Mouse (Mus musculus): Measurements from ENCODE around the gene Mageb3. TPM values are rescaled to one million over a fixed set of nuclear protein-coding genes. Genes with fewer than 3 reads are reported as not detected.
A peak's percentile ranks its signal among the peaks of the same experiment; 100 is the strongest.
"Not testable (repeated sequence)": the region's sequence is repeated elsewhere in the genome, so short reads cannot be mapped to it uniquely, and the experiment has no call there.

Gene Mageb3
- not detected in 2 replicates for total RNA-seq (2021)
- long read RNA-seq, experiment 1, result 0 reads
- long read RNA-seq, experiment 2, result 0 reads

DNA sequence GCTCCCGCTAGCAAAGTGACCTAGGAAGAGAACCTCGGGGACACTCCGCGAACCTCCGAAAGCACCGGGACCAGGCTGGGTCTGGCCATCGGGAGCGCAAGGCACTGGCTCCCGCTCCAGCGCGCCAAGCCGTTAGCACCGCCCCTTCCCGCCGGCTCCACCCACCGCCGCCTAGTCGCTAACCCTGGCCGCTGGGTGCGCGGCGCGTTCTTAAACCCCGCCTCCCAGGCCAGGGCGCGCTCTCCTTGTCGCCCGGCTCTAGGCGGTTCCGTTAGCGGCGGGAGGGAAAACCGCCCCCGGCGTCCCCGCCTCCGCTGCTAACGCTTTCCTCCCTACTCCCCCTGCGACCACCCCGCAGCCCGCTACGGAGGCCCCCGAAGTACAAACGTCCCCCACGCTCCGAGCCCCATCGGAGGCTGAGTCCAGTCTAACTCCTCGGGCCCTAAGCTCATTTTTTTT is at the start of gene Mageb3, which contains the start of gene Ctdspl2:
Mageb3 (minus strand) TSS at position 328 of the 459 bp plus-strand sequence.
Ctdspl2 (plus strand) TSS at position 237 of the 459 bp plus-strand sequence.
- peak; percentile 99 for DNase-seq

DNA sequence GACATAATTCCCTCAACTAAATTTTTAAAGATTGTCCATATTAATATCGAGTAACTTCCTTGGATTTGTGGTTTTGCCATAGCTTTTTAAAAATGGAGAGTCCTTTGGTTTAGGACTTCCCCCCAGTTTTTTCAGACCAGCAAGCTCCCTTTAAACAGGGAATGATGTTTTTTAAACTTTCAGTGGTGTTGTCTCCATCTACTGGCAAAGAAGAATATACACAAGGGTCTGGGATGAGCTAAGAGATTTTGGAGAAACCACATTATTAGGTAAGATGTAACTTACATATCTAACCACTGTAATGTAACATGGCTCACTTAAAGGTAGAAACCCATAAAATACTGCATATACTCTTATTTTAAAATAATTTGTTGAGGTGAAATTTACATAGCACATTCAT is 39.8 kb upstream of the Mageb3 start:
- no peak for DNase-seq

DNA sequence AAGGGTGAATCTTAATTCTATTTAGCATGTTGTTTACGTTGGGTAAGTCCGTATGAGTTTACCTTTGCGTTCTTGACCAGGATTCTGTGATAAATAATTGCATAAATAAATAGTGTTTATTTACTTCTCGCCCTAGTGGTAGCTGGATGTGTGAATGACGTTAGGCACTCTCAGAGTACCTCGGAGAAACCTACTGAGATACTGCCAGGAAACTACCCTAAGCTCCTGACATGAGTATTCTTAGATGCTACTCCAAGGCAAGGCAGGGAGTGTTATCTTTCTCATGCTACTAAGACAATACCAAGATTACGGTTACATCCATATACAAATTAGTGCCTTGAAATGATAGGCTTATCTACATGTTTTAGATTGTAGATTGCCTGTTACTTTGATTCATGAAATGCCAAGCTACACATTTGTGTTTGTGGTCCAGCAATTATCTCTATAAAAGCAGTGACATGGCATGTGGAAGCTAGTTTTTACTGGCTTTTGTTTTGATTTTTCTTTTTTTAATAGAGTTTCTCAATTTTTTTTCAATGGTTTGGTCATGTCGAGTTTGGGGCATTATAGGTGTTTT is 1.4 kb upstream of the Mageb3 start:
- no peak for DNase-seq

DNA sequence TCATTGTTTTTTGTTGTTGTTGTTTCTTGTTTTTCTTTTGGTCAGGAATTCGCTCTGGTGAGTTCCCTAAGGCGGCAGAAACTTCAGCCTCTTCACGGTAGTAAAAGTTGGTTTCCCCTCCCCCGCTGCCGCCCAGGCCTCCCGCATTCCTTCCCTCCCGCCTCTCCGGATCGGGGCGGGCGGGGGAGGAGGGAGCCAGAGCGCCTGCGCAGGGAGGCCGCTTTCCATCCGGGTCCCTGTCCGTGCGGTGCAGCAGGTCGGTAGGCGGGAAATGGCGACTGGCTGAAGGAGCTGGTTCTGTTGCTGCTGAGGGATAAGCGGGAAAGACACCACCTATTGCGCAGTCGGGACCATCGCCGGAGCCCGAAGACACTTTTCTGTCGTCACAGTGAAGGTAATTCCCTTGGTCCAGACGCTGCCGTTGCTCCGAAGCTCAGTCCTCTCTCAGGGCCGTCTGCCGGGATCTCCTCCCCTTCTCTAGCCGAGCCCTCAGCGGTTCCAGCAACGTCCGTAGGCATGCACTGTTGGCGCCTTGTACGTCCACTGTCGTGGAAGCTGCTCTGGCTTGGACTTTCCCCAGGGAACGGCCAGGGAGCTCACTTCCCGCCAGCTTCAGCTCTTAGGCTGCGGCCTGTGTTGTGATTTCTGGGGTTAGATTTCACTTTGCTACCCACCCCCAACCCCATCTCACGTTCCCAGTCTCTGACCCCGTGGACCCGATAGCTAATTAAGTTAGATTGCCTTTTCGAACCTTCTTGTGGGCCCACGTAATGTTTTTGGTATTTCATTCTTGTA is 529 bp upstream of the Mageb3 start:
- DNase-seq, result peak; percentile 98

DNA sequence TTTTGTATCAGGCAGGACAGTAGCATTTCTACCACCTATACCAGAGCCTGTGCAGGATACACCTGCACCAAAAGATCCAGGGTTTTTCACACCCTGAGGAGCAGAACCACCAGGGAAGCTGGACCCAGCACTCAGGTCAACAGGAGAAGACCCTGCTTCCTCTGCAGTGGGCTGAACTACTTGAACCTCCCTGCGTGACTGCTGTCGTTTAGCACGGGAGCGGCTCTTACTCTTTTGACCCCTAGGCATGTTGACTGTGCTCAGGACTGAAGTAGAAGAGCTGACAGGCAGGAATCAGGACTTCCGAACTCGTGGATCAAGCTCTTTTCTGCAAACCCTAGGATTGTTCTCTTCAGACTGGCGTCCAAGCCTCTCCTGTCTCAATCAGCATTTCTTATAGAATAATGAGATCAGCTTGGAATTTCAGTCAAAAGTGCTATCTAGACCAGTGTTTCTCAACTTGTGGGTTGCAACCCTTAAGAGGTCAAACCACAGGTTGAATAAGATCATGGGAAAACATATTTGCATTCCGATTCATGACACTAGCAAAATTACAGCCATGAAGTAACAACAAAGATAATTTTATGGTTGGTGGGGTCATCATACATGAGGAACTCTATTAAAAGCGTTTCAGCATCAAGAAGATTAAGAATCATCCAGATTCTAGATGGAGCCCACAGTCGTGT is 778 bp downstream of the Mageb3 start:
- DNase-seq, result no peak

DNA sequence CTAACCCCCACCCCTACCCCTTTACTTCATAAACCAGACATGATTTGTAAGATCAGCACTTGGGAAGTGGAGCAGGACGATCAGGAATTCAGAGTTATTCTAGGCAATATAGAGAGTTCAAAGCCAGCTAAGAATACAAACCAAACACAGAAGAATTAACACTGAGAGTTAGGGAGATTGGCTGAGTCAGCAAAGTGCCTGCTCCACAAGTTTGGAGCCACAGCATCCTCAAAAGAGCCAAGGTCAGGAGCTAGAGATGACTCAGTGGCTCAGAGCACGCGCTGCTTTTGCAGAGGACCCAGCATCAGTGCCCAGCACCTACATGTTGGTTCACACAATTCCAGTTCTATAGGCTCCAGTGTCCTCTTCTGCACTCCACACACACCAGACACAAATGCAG is 12.5 kb downstream of the Mageb3 start:
- DNase-seq, result no peak

DNA sequence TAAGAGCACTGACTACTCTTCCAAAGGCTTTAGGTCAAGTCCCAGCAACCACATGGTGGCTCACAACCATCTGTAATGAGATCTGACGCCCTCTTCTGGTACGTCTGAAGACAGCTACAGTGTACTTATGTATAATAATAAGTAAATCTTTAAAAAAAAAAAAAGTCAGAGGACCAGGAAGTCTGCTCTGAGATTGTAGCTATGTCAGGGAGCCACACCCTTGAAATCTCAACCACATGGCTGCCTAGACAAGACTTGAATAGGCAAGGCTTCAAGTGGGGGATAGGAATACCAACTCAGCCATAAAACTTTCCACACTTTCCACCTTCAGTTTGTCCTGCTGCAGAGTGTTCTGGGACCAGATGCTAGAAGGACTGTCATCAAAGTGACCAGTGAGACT is 18.3 kb downstream of the Mageb3 start:
- DNase-seq, result not testable (repeated sequence)

DNA sequence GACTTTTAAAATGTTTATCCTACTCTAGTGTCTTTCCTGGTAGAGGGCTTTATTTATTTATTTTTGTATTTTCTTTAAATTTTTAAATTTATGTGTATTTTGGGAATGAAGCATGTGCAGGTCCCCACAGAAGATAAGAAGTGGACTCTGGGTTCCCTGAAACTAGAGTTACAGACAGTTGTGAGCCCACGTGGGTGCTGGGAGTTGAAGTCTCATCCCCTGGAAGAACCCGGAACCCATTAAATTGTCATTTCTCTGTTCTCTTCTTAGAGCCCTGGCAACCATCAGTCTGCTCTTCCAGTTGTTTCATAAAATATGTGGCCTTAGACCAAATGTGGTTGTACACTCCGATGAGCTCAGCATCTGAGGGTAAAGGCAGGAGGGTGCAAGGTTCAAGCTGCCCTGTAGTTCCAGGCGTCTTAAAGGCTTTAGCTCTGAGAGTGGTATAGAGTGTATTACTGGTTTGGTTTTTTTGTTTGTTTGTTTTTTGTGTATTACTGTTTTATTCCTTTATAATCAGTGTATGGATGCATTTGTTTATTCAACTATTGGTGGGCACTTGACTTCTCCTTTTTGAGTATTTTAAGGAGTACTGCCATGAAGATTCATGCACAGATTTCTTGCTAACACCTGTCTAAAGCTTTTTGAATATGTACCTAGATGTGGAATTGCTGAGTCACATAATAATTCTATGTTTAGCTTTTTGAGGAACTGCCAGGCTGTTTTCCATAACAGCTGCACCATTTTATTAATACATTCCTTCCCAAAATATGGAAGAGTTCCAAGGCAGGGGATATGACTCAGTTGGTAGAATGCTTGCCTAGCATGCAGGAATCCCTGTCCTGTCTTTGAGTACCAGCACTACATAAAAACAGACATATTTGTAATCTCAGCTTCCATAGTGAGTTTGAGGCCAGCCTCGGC is 39.6 kb downstream of the Mageb3 start:
- no peak for DNase-seq

DNA sequence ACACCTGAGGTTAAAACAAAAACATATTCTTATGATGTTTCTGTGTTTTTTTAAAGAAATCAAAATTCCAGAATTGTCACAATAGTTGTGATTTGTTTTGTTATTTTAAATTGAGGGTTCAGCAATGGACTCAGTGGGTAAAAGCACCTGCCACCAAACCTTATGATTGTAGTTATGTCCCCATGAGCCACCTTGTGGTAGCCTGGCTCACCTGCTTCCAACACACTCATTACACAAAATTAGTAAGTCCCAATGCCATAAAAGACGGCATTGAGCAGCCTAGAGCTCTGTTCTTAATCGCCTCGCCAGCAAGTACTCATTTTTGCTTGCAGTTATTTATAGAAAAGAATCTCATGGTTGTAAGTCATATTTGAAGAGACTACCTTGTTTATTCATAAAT is 45.9 kb downstream of the Mageb3 start:
- DNase-seq, result no peak

Other genes starting within 250 kb of the Mageb3 start
- 91.0 and 102 TPM in 2 replicates for gene Frmd5, start 149.0 kb downstream of the Mageb3 start, total RNA-seq (2021)
- gene Casc4, start 89.1 kb downstream of the Mageb3 start, total RNA-seq (2021), result 45.8 and 57.2 TPM in 2 replicates
- 34.6 and 35.6 TPM in 2 replicates for gene Ctdspl2, start 91 bp downstream of the Mageb3 start, total RNA-seq (2021)
- 17.8 and 18.1 TPM in 2 replicates for gene Eif3j1, start 72.5 kb upstream of the Mageb3 start, total RNA-seq (2021)
- gene Spg11, start 162.3 kb upstream of the Mageb3 start, total RNA-seq (2021), result 15.3 and 16.9 TPM in 2 replicates
- 400 and 401 TPM in 2 replicates for gene B2m, start 191.6 kb upstream of the Mageb3 start, total RNA-seq (2021)
- gene Trim69, start 204.6 kb upstream of the Mageb3 start, total RNA-seq (2021), result not detected in 2 replicates
- gene Patl2, start 230.1 kb upstream of the Mageb3 start, total RNA-seq (2021), result 0.26 TPM in 1 of 2 replicates, not detected in the other
- not detected in 2 replicates for gene Terb2, start 230.2 kb upstream of the Mageb3 start, total RNA-seq (2021)